Mouse (Mus musculus) inflammation-experienced regulatory T-cells (primary cell): Measurements from ENCODE around the gene Kpna7. TPM values are rescaled to one million over a fixed set of nuclear protein-coding genes. Genes with fewer than 3 reads are reported as not detected.

Source experiments
- polyA plus RNA-seq, 2 experiments: library from polyadenylated mRNA; unstranded; fragments of 100-300 nt; shearing (Covaris generic); gene quantifications; one replicate each; pipeline ENCODE4 v1.2.1; 2017

The Kpna7 gene
- polyA plus RNA-seq, result 1 to 10 TPM in 1 of 2 experiments, under 1 TPM in 1; 0.25 to 1.3 TPM

DNA sequence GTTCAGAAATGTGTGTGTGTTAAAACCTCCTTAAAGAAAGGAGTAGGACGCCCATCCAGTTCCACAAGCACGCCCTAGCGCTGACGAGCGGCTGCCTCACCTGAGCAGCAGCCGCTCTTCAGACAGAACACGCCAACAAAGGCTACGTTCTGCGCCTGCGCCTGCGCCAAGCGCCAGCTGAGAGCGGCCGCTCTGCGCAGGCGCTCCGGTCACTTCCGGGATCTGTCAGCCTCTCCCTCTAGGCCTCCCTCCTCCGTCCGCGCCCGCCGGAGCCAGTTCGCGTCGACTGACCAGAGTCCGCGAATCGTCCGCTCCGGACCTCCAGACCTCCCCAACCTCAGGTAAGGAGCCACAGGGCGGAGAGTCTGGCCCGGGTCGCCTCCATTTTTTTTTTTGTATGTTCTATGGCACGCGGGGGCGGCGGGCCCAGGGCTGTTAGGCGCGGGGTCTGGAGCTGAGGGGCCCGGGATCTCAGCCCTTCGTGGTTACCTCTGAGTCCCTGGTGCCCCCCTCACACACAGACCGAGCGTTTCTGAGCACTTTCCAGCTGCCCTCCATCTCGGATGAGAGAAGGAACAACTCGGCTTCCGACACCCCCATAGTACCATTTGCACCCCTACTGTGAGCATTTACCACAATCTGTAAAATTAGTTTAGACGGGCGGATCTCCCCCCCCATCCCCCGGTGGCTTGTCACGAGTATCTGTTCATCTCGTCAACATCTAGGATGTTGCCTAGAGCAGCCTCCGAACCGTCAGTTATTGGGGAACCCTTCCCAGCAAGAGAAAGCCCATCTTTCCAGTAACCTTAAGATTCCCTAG is at the start of gene Kpna7, which contains the start of gene Arpc1a:
TSS of gene Kpna7 (minus strand) at position 399 of the 820 bp plus-strand sequence.
TSS of gene Arpc1a (plus strand) at position 199 of the 820 bp plus-strand sequence.

DNA sequence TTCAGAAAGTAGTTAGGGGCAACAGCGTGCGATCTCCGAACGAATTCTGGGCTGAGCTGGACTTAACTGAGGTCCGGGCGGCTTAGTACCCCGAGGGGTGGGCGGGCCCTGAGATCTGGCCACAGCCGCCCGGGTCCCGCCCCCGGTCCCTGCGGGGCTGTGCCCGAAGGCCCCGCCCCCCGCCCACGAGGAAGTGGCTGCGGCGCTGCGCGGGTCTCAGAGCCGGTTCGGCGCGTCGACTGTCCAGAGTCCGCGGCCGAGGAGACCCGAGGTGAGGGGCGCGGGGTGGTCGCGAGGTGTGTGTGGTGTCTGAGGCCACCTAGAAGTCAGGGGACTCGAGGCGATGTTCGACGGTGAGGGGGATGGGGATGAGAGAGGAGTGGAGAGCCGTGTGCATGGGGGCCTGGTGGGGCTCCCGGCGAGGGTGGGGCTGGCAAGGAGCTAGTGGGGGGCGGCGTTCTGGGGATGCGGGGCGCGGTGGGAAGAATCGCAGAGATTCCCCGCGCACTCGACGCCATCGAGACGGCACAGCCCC is 30.3 kb upstream of the Kpna7 start, which contains the start of gene Arpc1b:
TSS of gene Arpc1b (plus strand) at position 145 of the 535 bp plus-strand sequence.

DNA sequence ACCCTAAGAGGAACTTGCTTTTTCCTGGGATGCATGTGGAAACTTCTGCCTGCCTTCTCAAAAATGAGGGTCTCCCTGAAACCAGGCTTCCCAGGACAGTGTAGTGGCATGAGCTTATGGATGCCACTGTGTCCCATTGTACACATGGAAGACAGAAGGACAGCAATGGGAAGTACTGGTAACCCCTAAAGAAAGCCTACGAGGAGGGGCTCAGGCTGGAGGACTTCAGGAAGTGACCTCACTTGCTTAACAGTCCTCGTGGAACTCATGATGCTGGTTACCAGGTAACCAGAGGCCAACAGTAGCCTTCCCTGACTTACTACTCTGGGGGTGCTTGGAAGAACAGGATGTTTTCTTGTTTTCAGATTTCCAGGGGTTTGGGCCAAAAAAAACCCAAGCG is 41.1 kb downstream of the Kpna7 start, which contains the start of gene 1700018F24Rik:
TSS of gene 1700018F24Rik (plus strand) at position 301 of the 400 bp plus-strand sequence.

DNA sequence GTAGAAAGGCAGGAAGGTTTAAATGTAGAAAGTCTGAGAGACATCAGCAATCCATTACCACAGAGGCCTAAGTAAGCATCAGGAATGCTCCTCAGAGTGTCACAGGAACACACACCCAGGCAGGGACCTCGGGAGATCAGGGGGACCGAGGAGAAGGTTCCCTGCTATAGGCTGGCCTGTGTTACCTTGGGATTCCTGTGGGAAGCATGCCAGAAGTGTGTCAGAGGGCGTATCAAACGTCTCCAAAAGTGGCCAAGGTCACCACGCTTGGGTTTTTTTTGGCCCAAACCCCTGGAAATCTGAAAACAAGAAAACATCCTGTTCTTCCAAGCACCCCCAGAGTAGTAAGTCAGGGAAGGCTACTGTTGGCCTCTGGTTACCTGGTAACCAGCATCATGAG is 51.4 kb downstream of the Kpna7 start, which contains the start of gene Gm4871:
TSS of gene Gm4871 (minus strand) at position 364 of the 400 bp plus-strand sequence.

DNA sequence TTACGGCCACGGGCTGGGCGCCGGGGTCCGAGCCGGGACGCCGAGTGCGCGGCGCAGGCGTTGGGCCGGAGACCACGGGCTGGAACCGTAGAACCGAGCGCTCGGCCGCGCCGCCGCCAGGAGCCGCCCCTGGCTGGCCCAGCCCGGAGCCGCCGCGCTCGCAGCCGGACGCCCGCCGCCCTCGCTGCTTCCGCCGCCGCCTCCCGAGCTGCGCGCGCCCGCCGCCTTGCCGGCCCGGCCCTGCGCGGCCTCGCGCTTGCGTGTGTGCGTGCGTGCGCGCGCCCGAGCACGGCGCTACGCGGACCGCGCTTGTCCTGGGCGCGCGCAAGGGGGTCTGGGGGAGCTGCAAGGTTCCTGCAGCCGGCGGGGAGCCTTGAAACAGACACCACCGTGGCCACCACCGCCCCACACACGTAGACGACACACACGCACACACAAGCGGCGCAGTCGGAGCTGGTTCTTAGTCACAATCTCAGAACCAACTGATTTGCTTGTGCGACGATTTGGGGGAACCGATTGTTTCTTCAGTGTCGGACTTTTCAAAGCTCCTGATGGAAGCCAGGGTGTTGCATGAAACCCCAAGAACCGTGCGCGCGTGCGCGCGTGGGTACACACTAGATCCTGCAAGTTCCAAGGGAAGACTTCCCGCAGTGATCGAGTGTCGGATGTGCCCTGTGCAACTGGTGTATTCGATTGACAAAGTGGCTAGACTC is 118.0 kb downstream of the Kpna7 start, which contains the start of gene Smurf1:
TSS of gene Smurf1 (minus strand) at position 209 of the 713 bp plus-strand sequence.

Other genes starting within 250 kb of the Kpna7 start
- gene Smurf1, start 118.2 kb downstream of the Kpna7 start, polyA plus RNA-seq, result 10 to 100 TPM; 29.9 to 33.5 TPM
- gene Gm4871, start 51.3 kb downstream of the Kpna7 start, polyA plus RNA-seq, result under 1 TPM in 1 of 2 experiments, not detected in 1; 0.39 TPM
- gene 1700018F24Rik, start 41.0 kb downstream of the Kpna7 start, polyA plus RNA-seq, result not detected
- gene Arpc1a, start 200 bp downstream of the Kpna7 start, polyA plus RNA-seq, result 10 to 100 TPM; 67.9 to 86.5 TPM
- 1,000 to 10,000 TPM; 1,024 to 1,339 TPM for gene Arpc1b, start 30.2 kb upstream of the Kpna7 start, polyA plus RNA-seq
- gene Pdap1, start 56.2 kb upstream of the Kpna7 start, polyA plus RNA-seq, result 10 to 100 TPM; 39.6 to 51.3 TPM
- 100 to 1,000 TPM; 167 to 185 TPM for gene Bud31, start 56.3 kb upstream of the Kpna7 start, polyA plus RNA-seq
- 10 to 100 TPM; 22.7 to 25.0 TPM for gene Ptcd1, start 83.1 kb upstream of the Kpna7 start, polyA plus RNA-seq
- gene Cpsf4, start 83.2 kb upstream of the Kpna7 start, polyA plus RNA-seq, result 10 to 100 TPM; 29.7 to 30.9 TPM
- 100 to 1,000 TPM; 308 to 352 TPM for gene Atp5j2, start 108.0 kb upstream of the Kpna7 start, polyA plus RNA-seq
- 10 to 100 TPM; 23.8 to 26.7 TPM for gene Zkscan14, start 117.8 kb upstream of the Kpna7 start, polyA plus RNA-seq
- 1 to 10 TPM; 6.4 to 8.1 TPM for gene Zkscan5, start 120.5 kb upstream of the Kpna7 start, polyA plus RNA-seq
- gene Zfp655, start 147.7 kb upstream of the Kpna7 start, polyA plus RNA-seq, result 10 to 100 TPM; 42.7 to 48.2 TPM
- 1 to 10 TPM in 1 of 2 experiments, under 1 TPM in 1; 0.98 to 2.0 TPM for gene Zscan25, start 196.5 kb upstream of the Kpna7 start, polyA plus RNA-seq